Mouse (Mus musculus): ENCODE measurements around the gene Snrnp25. TPM values are rescaled to one million over a fixed set of nuclear protein-coding genes. Genes with fewer than 3 reads are reported as not detected.

The Snrnp25 gene
- polyA plus RNA-seq, 1 experiment: 32.3 TPM

GRCm38 (mm10) chr11:32223297-32223967, 18.2 kb downstream of the Snrnp25 start:
- Histone ChIP-seq H3K36me3 (ENCODE audit: control insufficient read depth, insufficient read depth, low read length, poor library complexity, severe bottlenecking) (no peaks in the 10 kb centered on the region), H3K4me3 (ENCODE audit: low read depth, low read length) (no peak overlapping the region), H3K9me3 (replicated peaks; ENCODE audit: control insufficient read depth, insufficient read depth, low read length, poor library complexity, severe bottlenecking) (no peaks in the 10 kb centered on the region), H3K4me1 (ENCODE audit: control insufficient read depth, insufficient read depth, low read length) (peaks cover 22% of the 10 kb centered on the region), H3K9ac (ENCODE audit: low read depth, poor library complexity, severe bottlenecking) (no peak overlapping the region), H3K27me3 (ENCODE audit: control insufficient read depth, insufficient read depth, low read length, poor library complexity, severe bottlenecking) (no peaks in the 10 kb centered on the region), H3K27ac (ENCODE audit: insufficient read depth, low read length) (no peak overlapping the region)
- no peak for TF ChIP-seq EP300 (IDR thresholded peaks at IDR 0.05; ENCODE audit: insufficient read depth, low read depth, low read length)
- peak; percentile 25 for TF ChIP-seq CTCF (IDR thresholded peaks at IDR 0.05; ENCODE audit: low read depth, low read length)

- peaks cover 15% of the 10 kb centered on the region for H3K4me1 ChIP-seq (ENCODE audit: control insufficient read depth, insufficient read depth, low read length)
- no peak overlapping the region for H3K4me3 ChIP-seq (ENCODE audit: low read depth, low read length)
- no peaks in the 10 kb centered on the region for H3K9me3 ChIP-seq (replicated peaks; ENCODE audit: control insufficient read depth, insufficient read depth, low read length, poor library complexity, severe bottlenecking)
- no peak overlapping the region for H3K9ac ChIP-seq (ENCODE audit: low read depth, poor library complexity, severe bottlenecking)
- H3K27me3 ChIP-seq (ENCODE audit: control insufficient read depth, insufficient read depth, low read length, poor library complexity, severe bottlenecking): no peaks in the 10 kb centered on the region
- no peak overlapping the region for H3K27ac ChIP-seq (ENCODE audit: insufficient read depth, low read length)
- no peaks in the 10 kb centered on the region; the same call in 1 of the 2 replicates for H3K36me3 ChIP-seq (ENCODE audit: control insufficient read depth, insufficient read depth, low read length, poor library complexity, severe bottlenecking)
- TF ChIP-seq CTCF (IDR thresholded peaks at IDR 0.05; ENCODE audit: low read depth, low read length): no peak
- no peak for TF ChIP-seq POLR2A (IDR thresholded peaks at IDR 0.05; ENCODE audit: insufficient read depth, low read length)
- TF ChIP-seq EP300 (IDR thresholded peaks at IDR 0.05; ENCODE audit: insufficient read depth, low read depth, low read length): no peak
These were observed 19.4 kb downstream of the Snrnp25 start for GRCm38 (mm10) chr11:32224468-32225139.

GRCm38 (mm10) chr11:32225222-32226104, 20.2 kb downstream of the Snrnp25 start:
- H3K36me3 ChIP-seq (ENCODE audit: control insufficient read depth, insufficient read depth, low read length, poor library complexity, severe bottlenecking): peaks cover 2% of the 10 kb centered on the region; the same call in 1 of the 2 replicates
- H3K4me1 ChIP-seq (ENCODE audit: control insufficient read depth, insufficient read depth, low read length): peaks cover 13% of the 10 kb centered on the region
- no peak overlapping the region for H3K4me3 ChIP-seq (ENCODE audit: low read depth, low read length)
- H3K27ac ChIP-seq (ENCODE audit: insufficient read depth, low read length): no peak overlapping the region
- no peaks in the 10 kb centered on the region for H3K27me3 ChIP-seq (ENCODE audit: control insufficient read depth, insufficient read depth, low read length, poor library complexity, severe bottlenecking)
- no peak overlapping the region for H3K9ac ChIP-seq (ENCODE audit: low read depth, poor library complexity, severe bottlenecking)
- no peaks in the 10 kb centered on the region for H3K9me3 ChIP-seq (replicated peaks; ENCODE audit: control insufficient read depth, insufficient read depth, low read length, poor library complexity, severe bottlenecking)
- TF ChIP-seq CTCF (IDR thresholded peaks at IDR 0.05; ENCODE audit: low read depth, low read length) (no peak), EP300 (IDR thresholded peaks at IDR 0.05; ENCODE audit: insufficient read depth, low read depth, low read length) (no peak), POLR2A (IDR thresholded peaks at IDR 0.05; ENCODE audit: insufficient read depth, low read length) (no peak)

GRCm38 (mm10) chr11:32226124-32226871, 21.1 kb downstream of the Snrnp25 start, which contains the start of gene Mpg:
Mpg (plus strand) TSS chr11:32226505.
- Histone ChIP-seq H3K27ac (ENCODE audit: insufficient read depth, low read length) (no peak within 1 kb of the TSS), H3K27me3 (ENCODE audit: control insufficient read depth, insufficient read depth, low read length, poor library complexity, severe bottlenecking) (no peaks in the 10 kb centered on the region), H3K4me3 (ENCODE audit: low read depth, low read length) (peak within 1 kb of the TSS; percentile 74), H3K9ac (ENCODE audit: low read depth, poor library complexity, severe bottlenecking) (peak within 1 kb of the TSS; percentile 77), H3K9me3 (replicated peaks; ENCODE audit: control insufficient read depth, insufficient read depth, low read length, poor library complexity, severe bottlenecking) (no peaks in the 10 kb centered on the region), H3K36me3 (ENCODE audit: control insufficient read depth, insufficient read depth, low read length, poor library complexity, severe bottlenecking) (peaks cover 4% of the 10 kb centered on the region; the same call in 1 of the 2 replicates), H3K4me1 (ENCODE audit: control insufficient read depth, insufficient read depth, low read length) (peaks cover 13% of the 10 kb centered on the region)
- TF ChIP-seq POLR2A (IDR thresholded peaks at IDR 0.05; ENCODE audit: insufficient read depth, low read length): peak; percentile 70
- TF ChIP-seq EP300 (IDR thresholded peaks at IDR 0.05; ENCODE audit: insufficient read depth, low read depth, low read length): no peak

GRCm38 (mm10) chr11:32227041-32227440, 21.8 kb downstream of the Snrnp25 start:
- Histone ChIP-seq H3K4me3 (ENCODE audit: low read depth, low read length) (peak overlapping the region; percentile 74), H3K27ac (ENCODE audit: insufficient read depth, low read length) (no peak overlapping the region), H3K9me3 (replicated peaks; ENCODE audit: control insufficient read depth, insufficient read depth, low read length, poor library complexity, severe bottlenecking) (no peaks in the 10 kb centered on the region), H3K9ac (ENCODE audit: low read depth, poor library complexity, severe bottlenecking) (peak overlapping the region; percentile 77), H3K27me3 (ENCODE audit: control insufficient read depth, insufficient read depth, low read length, poor library complexity, severe bottlenecking) (no peaks in the 10 kb centered on the region), H3K4me1 (ENCODE audit: control insufficient read depth, insufficient read depth, low read length) (peaks cover 13% of the 10 kb centered on the region), H3K36me3 (ENCODE audit: control insufficient read depth, insufficient read depth, low read length, poor library complexity, severe bottlenecking) (peaks cover 8% of the 10 kb centered on the region)
- no peak for TF ChIP-seq POLR2A (IDR thresholded peaks at IDR 0.05; ENCODE audit: insufficient read depth, low read length)
- TF ChIP-seq EP300 (IDR thresholded peaks at IDR 0.05; ENCODE audit: insufficient read depth, low read depth, low read length): no peak
- no peak for TF ChIP-seq CTCF (IDR thresholded peaks at IDR 0.05; ENCODE audit: low read depth, low read length)

Measured in ES-Bruce4 (cell line).